Mouse (Mus musculus): ENCODE results near the gene Txnip.

The Txnip gene

DNA sequence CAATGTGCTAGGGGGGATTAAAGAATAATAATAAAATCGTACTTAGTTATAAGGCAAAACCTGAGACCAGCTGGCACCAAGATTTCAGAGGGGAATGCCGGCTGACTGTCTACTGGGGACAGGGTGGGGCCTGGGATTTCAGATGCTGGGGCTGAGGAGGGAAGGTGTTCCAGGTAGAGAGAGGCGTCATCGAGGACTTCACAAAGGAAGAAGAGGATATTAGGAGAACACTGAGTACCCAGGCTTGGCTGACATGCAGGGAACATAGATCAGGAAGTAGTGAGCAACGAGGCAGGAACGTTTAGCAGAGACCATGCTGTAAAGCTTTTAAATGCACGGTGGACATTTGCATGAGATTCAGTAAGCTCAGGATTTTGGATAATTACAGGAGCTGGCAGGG is 5.9 kb upstream of the Txnip start:
- DNase-seq, result no peak

DNA sequence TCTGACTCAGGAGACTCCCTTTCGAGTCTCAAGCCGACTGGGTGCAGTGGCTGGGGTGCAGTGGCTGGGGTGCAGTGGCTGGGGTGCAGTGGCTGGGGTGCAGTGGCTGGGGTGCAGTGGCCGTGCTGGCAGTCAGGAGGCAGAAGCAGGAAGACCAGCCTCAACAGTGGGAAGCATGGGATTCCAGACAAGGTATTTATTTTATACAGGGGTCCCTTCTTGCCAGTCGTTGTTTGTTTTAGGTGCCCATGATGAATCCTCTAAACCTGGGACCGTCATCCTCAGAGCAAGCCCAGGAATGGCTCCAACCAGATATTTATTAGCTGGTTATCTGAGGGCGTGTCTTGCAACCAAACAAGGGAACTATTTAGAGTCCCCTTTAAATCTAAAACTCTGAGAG is 4.2 kb upstream of the Txnip start:
- no peak for DNase-seq

DNA sequence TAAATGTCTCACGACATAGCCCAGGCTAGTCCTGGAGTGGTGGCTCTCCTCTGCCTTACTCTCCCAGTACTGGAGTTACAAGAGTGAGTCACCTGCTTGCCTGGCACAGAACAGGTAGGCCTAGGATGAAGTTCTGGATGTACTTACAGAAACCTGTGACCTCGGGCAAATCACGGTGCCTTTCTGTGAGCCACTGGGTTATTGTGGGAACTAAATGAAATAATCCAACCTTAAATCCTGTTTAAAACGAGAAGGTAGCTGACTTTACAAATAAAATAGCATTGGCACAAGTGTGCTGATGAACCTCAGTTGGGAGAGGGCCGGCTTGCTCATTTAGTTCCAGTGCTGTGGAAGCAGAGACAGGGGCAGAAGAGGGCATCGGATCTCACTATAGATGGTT is 3.5 kb upstream of the Txnip start:
- peak in 1 of 2 experiments; percentile 63 for DNase-seq

DNA sequence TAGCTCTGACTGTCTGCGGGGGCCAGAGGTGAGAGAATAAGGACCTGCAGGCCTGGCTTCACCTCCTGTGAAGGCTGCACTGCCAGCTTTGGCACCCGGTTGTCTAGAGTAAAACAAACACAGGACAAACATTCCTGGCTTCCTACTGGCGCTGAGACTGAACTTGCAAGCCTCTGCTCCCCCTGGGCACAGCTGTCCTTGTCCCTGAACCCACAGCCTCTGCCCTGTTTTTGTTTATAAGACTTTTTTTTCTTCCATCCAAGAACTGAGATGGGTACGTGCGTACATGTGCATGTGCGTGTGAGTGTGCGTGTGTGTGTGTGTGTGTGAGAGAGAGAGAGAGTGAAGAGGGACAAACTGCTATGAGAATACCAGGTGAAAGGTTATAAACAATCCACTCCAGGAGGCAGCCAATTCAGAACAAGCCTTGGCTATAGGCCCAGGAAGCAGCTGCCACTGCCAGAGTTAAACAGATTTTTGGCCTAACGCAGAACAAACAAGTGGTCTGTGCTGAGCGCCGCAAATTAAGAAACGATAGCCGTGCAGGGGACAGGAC is 2.6 kb upstream of the Txnip start:
- peak; percentile 88 to 92 for DNase-seq

DNA sequence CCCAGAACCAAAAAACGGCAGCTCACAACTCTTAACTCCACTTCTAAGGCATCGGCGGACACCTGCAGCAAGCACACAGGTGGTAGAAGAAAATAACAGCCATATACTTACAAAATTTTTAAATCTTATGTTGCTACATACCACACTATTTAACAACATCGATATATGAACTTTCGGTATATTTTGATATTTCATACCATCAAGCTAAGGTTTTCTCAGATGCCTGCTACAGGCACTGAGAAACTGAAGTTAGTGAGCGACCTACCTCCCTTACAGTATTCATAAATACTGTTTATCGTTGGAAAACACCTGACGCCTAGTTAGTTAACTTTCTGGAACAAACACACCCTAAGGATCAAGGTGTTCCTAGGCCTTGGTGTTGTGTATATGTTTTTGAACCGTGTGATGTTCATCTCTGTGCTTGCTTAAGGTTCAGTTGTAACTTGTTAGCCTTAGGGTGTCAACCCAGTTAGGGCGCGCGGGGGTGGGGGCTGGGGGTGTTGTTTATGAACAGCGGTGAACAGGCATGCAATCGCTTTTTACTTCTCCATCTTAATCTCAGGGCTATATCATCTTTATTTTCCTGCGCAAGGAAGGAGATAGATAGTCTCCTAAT is 1.6 kb upstream of the Txnip start:
- no peak for DNase-seq

DNA sequence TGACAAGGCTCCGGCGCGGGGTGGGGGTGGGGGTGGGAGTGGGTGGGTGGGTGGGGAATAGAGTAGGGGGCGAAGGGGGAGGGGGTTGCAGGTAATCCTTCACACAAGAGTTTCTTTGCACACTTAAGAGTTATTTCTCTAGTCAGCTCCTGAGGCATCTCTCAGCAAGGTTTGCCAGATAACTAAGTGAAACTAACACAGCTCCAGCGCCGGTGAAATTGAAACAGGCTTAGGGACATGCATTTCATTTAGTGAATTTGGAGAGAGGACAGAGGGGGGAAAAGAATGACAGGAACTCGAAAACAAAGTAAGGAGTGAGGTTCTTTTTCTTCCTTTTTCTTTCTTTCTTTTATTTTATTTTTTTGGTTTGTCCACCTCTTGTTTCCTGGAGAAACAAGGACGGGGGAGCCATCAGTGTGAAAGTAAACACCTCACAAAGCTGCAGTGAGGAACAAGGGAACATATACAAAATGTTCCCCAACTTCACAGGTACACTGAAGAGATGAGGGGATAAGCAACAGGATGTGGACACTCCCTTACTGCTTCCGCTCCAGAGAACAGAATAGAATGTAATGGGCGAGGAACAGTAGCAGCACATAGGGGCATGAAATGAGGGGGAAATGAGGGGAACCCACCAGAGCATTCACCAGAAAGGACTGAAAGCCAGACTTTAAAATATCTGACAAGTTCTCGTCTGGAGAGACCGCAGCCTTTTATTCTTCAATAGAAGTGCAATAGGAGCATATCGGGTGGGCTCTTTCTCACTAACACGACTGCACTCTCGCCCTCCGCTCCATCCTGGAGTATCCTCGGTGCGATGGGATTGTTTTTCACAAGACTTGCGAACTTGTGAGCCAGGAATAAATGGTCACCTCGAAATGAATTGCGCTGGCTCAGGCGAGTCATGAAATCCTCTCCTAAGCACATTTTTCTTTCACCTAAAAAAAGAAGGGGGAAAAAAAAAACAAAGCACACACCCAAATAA is 814 bp upstream of the Txnip start:
- DNase-seq, result peak in 1 of 2 experiments; percentile 47

DNA sequence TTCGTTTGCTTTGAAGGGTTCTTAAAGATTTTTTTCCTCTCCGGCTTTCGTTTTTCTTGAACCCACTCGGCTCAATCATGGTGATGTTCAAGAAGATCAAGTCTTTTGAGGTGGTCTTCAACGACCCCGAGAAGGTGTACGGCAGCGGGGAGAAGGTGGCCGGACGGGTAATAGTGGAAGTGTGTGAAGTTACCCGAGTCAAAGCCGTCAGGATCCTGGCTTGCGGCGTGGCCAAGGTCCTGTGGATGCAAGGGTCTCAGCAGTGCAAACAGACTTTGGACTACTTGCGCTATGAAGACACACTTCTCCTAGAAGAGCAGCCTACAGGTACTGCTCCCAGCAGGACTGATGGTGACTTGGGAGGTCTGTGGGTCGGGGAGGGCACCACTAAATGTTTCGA is 402 bp downstream of the Txnip start:
- peak; percentile 58 to 63 for DNase-seq

DNA sequence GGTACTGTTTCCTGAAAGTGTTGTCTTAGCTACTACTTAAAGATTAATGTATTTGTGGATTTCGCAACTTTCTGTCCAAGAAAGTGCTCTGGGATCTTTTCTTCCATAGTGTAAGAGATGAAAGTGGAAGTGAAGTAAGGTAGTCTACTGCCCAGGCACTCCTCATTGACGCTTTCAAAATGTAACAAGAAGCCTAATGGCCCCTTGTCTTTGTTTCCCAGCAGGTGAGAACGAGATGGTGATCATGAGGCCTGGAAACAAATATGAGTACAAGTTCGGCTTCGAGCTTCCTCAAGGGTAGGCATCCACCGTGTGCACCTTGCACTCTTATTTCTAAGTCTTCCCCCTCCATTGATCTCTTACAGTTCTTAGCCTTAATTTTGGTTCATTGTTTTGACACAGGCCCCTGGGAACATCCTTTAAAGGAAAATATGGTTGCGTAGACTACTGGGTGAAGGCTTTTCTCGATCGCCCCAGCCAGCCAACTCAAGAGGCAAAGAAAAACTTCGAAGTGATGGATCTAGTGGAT is 975 bp downstream of the Txnip start:
- no peak for DNase-seq

DNA sequence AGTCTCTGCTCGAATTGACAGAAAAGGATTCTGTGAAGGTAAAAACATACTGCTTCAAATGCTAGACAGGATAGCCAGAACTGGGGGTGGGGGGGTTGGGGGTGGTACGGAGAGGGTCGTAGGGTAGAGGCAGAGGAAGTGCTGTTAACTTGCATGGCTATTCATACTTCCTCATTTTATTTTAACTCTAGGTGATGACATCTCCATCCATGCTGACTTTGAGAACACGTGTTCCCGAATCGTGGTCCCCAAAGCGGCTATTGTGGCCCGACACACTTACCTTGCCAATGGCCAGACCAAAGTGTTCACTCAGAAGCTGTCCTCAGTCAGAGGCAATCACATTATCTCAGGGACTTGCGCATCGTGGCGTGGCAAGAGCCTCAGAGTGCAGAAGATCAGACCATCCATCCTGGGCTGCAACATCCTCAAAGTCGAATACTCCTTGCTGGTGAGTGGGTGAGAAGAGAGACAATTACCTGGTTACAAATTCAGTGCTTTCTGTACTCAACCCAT is 1.7 kb downstream of the Txnip start:
- DNase-seq, result no peak

DNA sequence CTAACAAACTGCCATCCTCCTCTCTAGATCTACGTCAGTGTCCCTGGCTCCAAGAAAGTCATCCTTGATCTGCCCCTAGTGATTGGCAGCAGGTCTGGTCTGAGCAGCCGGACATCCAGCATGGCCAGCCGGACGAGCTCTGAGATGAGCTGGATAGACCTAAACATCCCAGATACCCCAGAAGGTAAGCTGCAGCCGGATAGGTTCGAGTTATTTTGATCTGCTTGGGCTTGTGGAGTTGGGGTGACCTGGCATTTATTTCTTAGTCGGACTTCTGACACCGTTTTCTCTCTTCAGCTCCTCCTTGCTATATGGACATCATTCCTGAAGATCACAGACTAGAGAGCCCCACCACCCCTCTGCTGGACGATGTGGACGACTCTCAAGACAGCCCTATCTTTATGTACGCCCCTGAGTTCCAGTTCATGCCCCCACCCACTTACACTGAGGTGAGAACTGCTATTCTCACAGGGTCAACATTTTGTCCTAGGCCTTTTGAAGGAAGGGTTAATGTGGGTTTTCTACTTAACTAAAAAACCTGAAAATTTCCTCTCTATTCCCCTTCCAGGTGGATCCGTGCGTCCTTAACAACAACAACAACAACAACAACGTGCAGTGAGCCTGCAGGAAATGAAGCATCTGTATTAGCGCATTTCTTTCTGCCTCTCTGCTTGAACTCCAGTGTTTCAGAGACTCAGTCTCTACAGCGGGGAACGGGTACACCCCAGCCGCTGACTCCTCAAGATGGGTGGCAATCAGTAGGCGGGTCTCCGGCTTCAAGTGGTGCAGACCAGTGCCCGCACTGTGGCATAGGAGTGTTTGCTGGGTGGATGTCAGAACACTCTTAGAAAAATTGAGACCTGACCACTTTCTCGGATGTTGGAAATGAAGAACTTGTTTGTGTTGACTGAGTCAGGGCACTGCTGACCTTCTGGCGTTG is 2.4 kb downstream of the Txnip start:
- peak in 1 of 2 experiments; percentile 54 for DNase-seq

DNA sequence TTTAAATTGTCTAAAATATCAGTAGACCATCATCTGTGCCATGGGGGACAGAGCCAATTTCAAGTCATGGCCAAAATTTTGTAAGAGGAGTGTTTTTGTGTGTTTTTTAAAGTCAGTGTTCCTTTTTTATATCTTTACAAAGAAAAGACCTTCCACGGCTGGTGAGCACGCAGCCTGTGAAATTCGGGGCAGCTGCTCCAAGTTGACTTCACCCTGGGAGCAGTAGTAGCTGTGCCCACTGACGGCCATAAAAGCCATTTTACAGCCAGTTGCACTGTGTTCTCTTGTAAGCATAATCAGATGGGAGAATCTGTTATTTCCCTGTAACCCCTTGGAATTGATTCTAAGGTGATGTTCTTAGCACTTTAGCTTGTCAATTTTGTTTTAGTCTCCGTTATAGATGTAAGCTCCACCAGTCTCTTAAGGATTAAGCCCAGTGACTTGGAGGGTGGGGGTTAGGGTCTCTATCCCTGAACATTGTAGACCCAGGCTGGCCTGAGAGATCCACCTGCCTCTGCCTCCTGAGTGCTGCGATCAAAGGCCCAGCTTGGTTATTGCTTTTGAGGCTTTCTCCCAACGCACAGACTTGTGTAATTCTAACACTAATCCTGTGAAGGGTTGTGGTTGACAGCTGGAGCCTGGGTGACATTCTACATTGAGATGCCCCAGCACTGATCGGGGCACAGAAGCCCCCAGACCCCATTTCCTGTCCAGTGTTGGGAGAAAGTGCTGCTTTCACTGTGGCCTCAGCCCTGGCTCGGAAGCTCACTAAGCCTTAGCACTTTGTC is 3.3 kb downstream of the Txnip start:
- no peak for DNase-seq

DNA sequence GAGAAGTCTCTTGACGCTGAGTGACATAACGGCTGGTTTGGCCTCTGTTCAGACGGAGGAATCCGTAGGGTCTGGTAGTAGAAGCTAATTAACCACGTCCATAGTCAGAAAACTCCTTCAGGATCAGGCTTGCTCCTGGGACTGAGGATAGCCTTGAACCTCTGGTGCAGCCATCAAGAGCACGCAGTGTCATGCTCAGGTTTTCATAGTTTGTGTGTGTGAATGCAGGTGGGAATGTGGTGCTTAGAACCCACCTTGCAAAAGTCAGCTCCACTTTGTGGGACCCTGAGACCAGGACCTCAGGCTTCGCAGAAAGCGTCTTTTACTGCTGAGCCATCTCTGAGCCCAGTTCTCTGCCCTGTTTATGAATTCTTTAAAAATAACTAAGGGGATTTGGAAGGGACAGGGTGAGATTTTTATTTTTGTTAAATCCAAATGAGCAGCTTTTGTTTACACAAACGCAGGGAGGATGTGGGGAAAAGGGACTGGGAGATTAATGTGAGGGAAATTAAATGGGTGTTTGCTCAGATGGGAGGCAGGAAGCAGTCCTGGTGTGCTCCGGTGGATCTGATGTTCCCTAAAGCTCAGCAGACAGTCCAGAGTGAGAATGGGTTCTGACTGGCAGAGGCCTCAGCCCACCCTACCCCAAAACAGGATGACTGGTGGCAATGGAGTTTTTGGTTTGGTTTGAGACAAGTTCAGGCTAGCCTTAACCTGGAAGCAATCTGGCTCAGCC is 4.4 kb downstream of the Txnip start:
- peak in 1 of 2 experiments; percentile 66 for DNase-seq

DNA sequence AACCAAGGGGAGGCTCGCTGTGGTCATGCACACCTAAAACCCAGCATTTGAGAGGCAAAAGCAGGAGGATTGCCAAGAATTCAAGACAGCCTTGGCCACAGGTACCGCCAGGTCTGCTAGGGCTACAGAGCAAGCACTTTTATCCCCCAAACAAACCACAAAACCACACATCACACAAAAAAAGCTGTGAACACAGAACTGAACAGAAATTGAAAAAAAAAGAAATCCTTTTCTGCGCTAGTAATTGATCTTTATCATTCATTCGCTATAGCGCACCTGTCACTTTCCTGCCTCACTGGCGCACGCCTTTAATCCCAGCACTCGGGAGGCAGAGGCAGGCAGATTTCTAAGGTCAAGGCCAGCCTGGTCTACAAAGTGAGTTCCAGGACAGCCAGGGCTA is 5.5 kb downstream of the Txnip start:
- DNase-seq, result no peak

DNA sequence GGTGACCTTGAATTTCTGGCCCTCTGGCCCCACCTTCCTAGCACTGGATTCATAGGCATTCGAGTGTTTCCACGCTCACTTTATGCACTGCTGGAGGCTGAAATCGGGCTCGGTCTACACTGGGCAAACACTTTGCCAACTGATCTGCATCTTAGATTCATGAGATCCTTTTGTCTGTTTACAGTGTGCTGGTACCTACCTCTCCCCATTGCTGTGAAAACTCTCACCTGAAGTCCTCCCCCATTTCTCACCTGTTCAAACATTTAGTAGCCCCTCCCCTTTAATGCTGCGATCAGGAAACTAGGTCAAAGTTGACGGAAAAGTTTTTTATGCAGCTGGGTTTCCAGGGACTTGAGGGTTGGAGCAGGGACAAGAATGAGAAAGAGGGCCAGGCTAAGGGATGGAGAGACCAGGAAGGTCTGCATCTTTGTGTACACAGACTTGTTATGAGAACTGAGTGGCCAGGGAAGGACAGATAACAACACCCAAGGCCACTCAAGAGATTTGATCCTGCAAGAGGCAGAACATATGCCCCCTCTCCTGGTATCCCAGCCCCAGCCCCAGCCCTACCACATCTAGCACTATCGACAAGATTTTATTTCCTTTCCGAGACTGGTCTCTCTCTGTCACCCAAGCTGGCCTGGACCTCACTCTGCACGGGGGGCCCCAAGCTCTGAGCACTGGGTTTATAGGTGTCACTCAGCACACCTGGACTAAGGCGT is 6.3 kb downstream of the Txnip start:
- DNase-seq, result peak; percentile 49 to 77

DNA sequence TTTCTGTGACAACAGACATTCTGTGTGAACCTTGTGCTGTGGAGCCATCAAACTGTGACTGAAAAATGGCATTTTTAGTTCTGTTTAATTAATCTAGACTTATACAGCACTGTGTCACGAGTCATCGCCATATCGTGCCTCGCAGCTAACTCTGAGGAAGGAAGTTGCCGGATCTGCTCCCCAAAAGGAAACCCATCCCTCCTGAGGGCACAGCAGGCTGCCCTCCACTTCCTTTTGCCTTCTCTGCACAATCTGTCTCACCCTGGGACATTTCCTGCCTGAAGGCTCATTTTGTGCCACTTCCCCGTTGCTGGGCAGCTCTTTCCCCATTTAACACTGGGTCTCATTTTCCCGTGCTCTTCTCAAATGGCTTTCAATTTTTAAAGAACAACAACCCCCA is 6.9 kb downstream of the Txnip start:
- DNase-seq, result peak; percentile 50 to 81

DNA sequence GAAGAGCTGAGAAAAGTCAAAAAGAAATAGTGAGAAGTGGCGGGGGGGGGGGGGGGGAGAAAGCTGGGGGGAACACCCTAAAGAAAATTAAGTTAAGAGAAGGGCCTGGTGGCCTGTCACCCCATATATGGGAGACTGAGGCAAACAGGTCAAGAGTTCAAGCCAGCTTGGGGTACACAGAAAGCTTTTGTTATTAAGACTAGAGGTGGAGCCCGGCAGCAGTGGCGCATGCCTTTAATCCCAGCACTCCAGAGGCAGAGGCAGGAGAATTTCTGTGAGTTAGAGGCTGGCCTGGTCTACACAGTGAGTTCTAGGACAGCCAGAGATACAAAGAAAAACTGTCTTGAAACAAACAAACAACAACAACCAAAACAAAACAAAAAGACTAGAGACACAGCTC is 7.3 kb downstream of the Txnip start:
- no peak for DNase-seq

DNA sequence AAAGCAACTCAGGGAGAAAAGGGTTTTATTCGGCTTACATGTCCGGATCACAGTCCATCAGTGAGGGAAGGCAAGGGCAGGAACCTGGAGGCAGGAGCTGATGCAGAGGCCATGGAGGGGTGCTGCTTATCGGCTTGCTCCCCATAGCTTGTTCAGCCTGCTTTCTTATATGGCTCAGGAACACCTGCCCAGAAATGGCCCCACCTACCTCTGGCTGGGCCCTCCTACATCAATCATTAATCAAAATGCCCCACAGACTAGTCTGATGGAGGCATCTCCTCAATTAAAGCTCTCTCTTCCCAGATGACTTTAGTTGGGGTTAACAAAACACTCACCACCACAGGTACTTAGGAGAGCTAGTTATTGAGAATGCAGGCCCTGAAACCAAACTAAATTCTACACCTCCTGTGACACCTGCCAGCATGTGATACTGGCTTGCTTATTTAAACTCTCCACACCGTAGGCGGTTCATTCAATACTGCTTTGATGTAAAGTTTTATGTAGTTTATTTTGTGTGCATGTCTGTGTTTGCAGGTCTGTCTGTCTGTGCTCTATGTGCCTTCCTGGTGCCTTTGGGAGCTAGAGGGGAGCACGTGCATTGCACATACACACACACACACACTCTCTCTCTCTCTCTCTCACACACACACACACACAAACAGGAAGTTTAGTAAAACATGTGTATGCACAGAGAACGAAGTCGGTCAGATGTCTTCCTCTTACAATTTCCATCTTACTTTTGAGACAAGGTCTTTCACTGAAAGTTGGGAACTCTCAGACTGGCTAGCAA is 9.1 kb downstream of the Txnip start:
- peak; percentile 55 to 65 for DNase-seq

DNA sequence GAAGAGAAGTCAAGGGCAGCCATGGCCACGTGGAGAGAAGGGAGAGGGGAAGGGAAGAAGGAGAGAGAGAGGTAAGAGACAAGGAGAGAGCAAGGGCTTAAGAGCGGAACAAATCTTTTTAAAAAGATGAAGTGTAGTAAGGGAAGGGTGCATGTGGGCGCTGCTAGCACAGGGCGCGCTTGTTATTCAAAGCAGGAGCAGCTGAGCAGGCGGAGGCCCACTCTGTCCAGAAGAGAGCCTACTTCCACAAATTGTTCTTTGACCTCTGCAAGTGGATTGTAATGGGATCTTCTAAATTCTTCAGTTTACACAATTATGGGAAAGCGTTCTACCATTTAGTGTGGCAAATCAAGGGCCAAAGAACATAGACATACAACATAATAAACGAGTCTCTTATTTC is 10.8 kb downstream of the Txnip start:
- DNase-seq, result no peak

DNA sequence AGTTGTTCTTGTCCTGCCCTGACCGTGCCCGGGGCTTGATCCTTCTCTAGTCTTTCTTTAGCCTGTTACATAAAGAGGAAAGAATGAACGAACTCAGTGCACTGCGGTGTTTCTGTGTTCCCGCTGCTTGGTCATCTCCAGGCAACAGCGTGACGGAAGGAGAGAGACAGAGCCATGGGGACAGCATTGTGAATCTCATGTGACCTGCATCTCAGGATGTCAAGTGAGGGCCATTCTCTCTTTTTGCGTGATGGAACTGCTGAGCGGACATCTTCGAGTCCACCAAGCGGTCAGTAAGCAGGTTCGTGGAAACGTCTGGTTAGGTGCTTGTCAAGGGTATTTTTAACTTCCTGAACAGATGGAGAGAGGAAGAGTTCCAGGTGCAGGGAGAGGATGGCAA is 11.7 kb downstream of the Txnip start:
- no peak for DNase-seq

Data from kidney, postnatal 25 days (tissue).